Mouse (Mus musculus) megakaryocyte, embryonic 14.5 days (primary cell): ENCODE data around the gene Nup35.

Experiments
- FLI1 ChIP-seq: IDR thresholded peaks from 2 replicates; pipeline ENCODE4 v1.6.1; 2012; ENCODE audit warnings: low read length, inconsistent platforms, mixed read lengths
- GATA1 ChIP-seq: IDR thresholded peaks from 3 replicates; pipeline ENCODE4 v1.6.1; 2012; ENCODE audit warnings: mixed read lengths, low read length, inconsistent platforms, borderline replicate concordance

GRCm38 (mm10) chr2:80661414-80661813 lies 44.4 kb downstream of the Nup35 start:
- TF ChIP-seq GATA1 = no peak
- no peak for TF ChIP-seq FLI1
